Mouse (Mus musculus) heart, postnatal 0 days (tissue): Measurements from ENCODE around the gene Gm37419. TPM values are rescaled to one million over a fixed set of nuclear protein-coding genes. Genes with fewer than 3 reads are reported as not detected.

Experiments used
- ATAC-seq: fragments of 200-750 bp; cut with Nextera tagmentation; 2 replicates; pipeline ENCODE4 v1.8.0; 2017; ENCODE audit warnings: low read depth, moderate number of reproducible peaks, moderate library complexity; ENCODE audit not compliant: insufficient read depth
- DNase-seq: peaks from one replicate; pipeline ENCODE4 v3.0.0-alpha.2; 2016; ENCODE audit warnings: low spot score
- H3K27ac ChIP-seq: fragments of 300-500 bp; sonication (generic); 2 replicates; pipeline ENCODE4 v1.5.1; 2014; ENCODE audit warnings: low read depth, mild to moderate bottlenecking
- H3K27me3 ChIP-seq: fragments of 300-500 bp; sonication (generic); 2 replicates; pipeline ENCODE4 v1.6.1; 2014; ENCODE audit warnings: low read length, mixed read lengths; ENCODE audit not compliant: control insufficient read depth, insufficient read depth
- H3K36me3 ChIP-seq: fragments of 300-500 bp; sonication (generic); replicated peaks from 2 replicates; pipeline ENCODE4 v1.6.1; 2014; ENCODE audit warnings: low read length, mixed read lengths; ENCODE audit not compliant: control insufficient read depth, insufficient read depth
- H3K4me1 ChIP-seq: fragments of 300-500 bp; sonication (generic); 2 replicates; pipeline ENCODE4 v1.6.1; 2014; ENCODE audit warnings: antibody characterized with exemption; ENCODE audit not compliant: control insufficient read depth, insufficient read depth
- H3K4me2 ChIP-seq: fragments of 300-500 bp; sonication (generic); 2 replicates; pipeline ENCODE4 v1.6.1; 2014; ENCODE audit warnings: low read depth, mild to moderate bottlenecking, low read length, moderate library complexity
- H3K4me3 ChIP-seq: fragments of 300-500 bp; sonication (generic); 2 replicates; pipeline ENCODE4 v1.5.1; 2014; ENCODE audit warnings: low read depth, low read length
- H3K9ac ChIP-seq: fragments of 300-500 bp; sonication (generic); replicated peaks from 2 replicates; pipeline ENCODE4 v1.6.1; 2014; ENCODE audit warnings: low read depth, low read length, mixed read lengths
- H3K9me3 ChIP-seq: fragments of 300-500 bp; sonication (generic); replicated peaks from 2 replicates; pipeline ENCODE4 v1.6.1; 2016; ENCODE audit warnings: low read length; ENCODE audit not compliant: control insufficient read depth
- CTCF ChIP-seq: IDR thresholded peaks from 2 replicates; pipeline ENCODE4 v1.5.1; 2016; ENCODE audit warnings: antibody characterized with exemption, control low read depth, low read depth
- EP300 ChIP-seq: IDR thresholded peaks from 2 replicates; pipeline ENCODE4 v1.6.1; 2016; ENCODE audit warnings: antibody characterized with exemption, low read depth
- WGBS: fragments of 180-500 bp; shearing (Covaris S2); extraction: QIAGEN DNeasy Blood & Tissue Kit; methylation state at CpG from one replicate; pipeline ENCODE4 v1.1.7; 2014; 5-methylcytosine and 5-hydroxymethylcytosine counted together
- polyA plus RNA-seq: library from polyadenylated mRNA; unstranded; fragments of >200 nt; fragmentation: Nextera tagmentation; extraction: Ambion mirVana; gene quantifications from 2 replicates; pipeline ENCODE4 v1.2.1, GENCODE M21; 2015
- total RNA-seq: library from RNA; depleted of rRNA; stranded (reverse); fragments of >200 nt; gene quantifications from 2 replicates; pipeline ENCODE4 v1.2.3, GENCODE M21; 2014; ENCODE audit warnings: low replicate concordance

Gene Gm37419
- total and polyA plus RNA-seq, 2 experiments from 2014 or later: not detected

- ATAC-seq (no peak), DNase-seq (no peak)
- Histone ChIP-seq H3K4me3 (no peak overlapping the region), H3K4me1 (no peaks in the 10 kb centered on the region), H3K9ac (no peak overlapping the region), H3K36me3 (no peaks in the 10 kb centered on the region), H3K27ac (no peak overlapping the region), H3K4me2 (no peak overlapping the region), H3K27me3 (no peaks in the 10 kb centered on the region), H3K9me3 (no peaks in the 10 kb centered on the region)
- WGBS: 9% methylated on average over 1 of the region's 1 CpGs
- no peak for TF ChIP-seq EP300
These were observed 34.4 kb upstream of the Gm37419 start for GRCm38 (mm10) chr16:23953959-23954260.

DNA sequence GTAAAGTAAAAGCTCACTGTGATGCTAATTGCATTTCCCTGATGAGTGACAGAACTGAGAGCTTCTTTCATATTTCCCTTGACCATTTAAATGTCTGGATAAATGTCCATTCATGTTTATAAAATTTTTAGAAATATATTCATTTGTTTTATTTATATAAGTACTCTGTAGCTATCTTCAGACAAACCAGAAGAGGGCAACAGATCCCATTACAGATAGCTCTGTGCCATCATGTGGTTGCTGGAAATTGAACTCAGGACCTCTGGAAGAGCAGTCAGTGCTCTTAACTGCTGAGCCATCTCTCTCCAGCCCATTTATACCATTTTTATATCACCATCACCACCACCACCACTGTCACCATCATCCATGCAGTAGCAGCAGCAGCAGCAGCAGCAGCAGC, 29.3 kb upstream of the Gm37419 start:
- no peak for DNase-seq
- no peak overlapping the region for H3K27ac ChIP-seq
- H3K9me3 ChIP-seq: no peaks in the 10 kb centered on the region
- no peaks in the 10 kb centered on the region for H3K4me1 ChIP-seq
- no peak overlapping the region for H3K9ac ChIP-seq
- H3K27me3 ChIP-seq: no peaks in the 10 kb centered on the region
- ATAC-seq: no peak
- H3K36me3 ChIP-seq: no peaks in the 10 kb centered on the region
- no peak overlapping the region for H3K4me3 ChIP-seq
- TF ChIP-seq EP300 (no peak), CTCF (no peak)
- H3K4me2 ChIP-seq: no peak overlapping the region

GRCm38 (mm10) chr16:23962401-23962800, 25.9 kb upstream of the Gm37419 start:
- no peak overlapping the region for H3K4me3 ChIP-seq
- no peak overlapping the region for H3K4me2 ChIP-seq
- H3K27ac ChIP-seq: no peak overlapping the region
- TF ChIP-seq EP300: no peak
- TF ChIP-seq CTCF: peak; percentile 38; the same call in 1 of the 2 replicates
- ATAC-seq (no peak), DNase-seq (no peak)
- WGBS: 71% methylated on average over 2 of the region's 2 CpGs
- no peaks in the 10 kb centered on the region for H3K27me3 ChIP-seq
- H3K9me3 ChIP-seq: no peaks in the 10 kb centered on the region
- no peak overlapping the region for H3K9ac ChIP-seq
- H3K36me3 ChIP-seq: no peaks in the 10 kb centered on the region
- no peaks in the 10 kb centered on the region for H3K4me1 ChIP-seq

DNA sequence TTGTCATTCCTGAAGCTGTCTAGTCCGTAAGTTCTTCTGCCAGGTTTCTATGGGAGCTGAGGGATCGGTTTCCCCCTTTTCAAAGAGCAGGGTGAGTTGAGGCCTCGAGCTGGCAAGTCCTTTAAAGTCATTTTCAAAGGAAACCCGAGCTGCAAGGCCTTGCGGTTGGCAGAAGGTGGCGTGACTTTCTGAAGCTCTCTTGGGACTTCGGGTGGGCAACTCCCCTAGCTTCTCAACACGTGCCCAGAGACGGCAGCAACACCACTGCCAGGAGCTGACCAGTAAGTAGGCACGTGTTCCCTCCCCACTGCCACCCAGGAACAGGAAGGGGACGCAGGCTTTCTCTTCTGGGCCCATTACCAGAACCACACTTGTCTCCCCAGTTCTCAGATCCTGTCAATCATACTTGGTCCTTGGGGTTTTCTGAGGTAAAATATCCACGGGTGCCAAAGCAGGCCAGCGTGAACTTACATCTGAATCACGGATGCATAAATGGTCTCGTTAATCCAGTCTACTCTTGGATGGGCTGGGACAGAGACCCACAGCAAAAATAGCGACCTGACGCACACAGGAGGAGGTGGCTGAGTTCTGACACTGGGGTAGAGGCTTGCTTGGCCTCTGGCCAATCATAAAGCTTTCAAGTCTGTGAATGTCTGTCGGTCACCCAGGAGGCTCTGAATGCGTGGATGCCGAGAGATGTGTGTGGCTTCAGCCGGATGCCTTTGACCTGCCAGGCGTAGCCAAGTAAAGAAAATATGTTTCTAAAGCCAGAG, 24.2 kb upstream of the Gm37419 start:
- no peak overlapping the region for H3K4me3 ChIP-seq
- no peaks in the 10 kb centered on the region for H3K27me3 ChIP-seq
- H3K9me3 ChIP-seq: no peaks in the 10 kb centered on the region
- TF ChIP-seq CTCF (no peak), EP300 (no peak)
- H3K9ac ChIP-seq: no peak overlapping the region
- WGBS: 58% methylated on average over 22 of the region's 22 CpGs
- ATAC-seq (peak; percentile 51; the same call in 1 of the 2 replicates), DNase-seq (no peak)
- no peak overlapping the region for H3K4me2 ChIP-seq
- no peaks in the 10 kb centered on the region for H3K4me1 ChIP-seq
- H3K27ac ChIP-seq: no peak overlapping the region
- peaks cover 5% of the 10 kb centered on the region for H3K36me3 ChIP-seq

GRCm38 (mm10) chr16:23964706-23965367, 23.4 kb upstream of the Gm37419 start:
- no peak overlapping the region for H3K4me3 ChIP-seq
- no peak overlapping the region for H3K4me2 ChIP-seq
- H3K4me1 ChIP-seq: no peaks in the 10 kb centered on the region
- H3K27ac ChIP-seq: no peak overlapping the region
- 71% methylated on average over 14 of the region's 14 CpGs for WGBS
- no peak for ATAC-seq
- H3K9me3 ChIP-seq: no peaks in the 10 kb centered on the region
- H3K9ac ChIP-seq: no peak overlapping the region
- peaks cover 5% of the 10 kb centered on the region for H3K36me3 ChIP-seq
- TF ChIP-seq EP300: no peak
- TF ChIP-seq CTCF: no peak
- no peaks in the 10 kb centered on the region for H3K27me3 ChIP-seq
- no peak for DNase-seq

DNA sequence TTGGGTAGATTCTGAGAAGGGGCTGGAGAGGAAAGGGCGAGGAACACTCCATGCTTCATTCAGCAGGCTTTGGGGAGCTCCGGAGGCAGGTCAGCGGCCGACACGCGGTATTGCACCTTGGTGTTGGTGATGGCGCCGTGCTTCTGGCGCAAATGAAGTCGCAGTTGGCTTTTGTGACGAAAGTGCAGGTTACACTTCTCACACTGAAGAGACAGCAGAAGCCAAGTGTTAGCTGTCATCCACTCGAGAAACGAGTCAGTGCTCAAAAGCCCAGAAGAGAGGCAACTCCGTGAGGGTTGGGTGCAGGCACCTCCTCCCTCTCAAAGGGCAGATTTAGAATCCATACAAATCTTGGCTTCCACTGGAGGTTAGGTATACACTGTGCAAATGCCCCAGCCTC, 22.2 kb upstream of the Gm37419 start:
- H3K9ac ChIP-seq: no peak overlapping the region
- WGBS: 87% methylated on average over 14 of the region's 14 CpGs
- TF ChIP-seq CTCF (no peak), EP300 (no peak)
- no peak overlapping the region for H3K4me2 ChIP-seq
- no peak overlapping the region for H3K4me3 ChIP-seq
- H3K4me1 ChIP-seq: no peaks in the 10 kb centered on the region
- peaks cover 5% of the 10 kb centered on the region for H3K36me3 ChIP-seq
- ATAC-seq: no peak
- no peaks in the 10 kb centered on the region for H3K9me3 ChIP-seq
- DNase-seq: no peak
- H3K27me3 ChIP-seq: no peaks in the 10 kb centered on the region
- H3K27ac ChIP-seq: no peak overlapping the region
